Mouse (Mus musculus): ENCODE results near the gene Scai. TPM values are rescaled to one million over a fixed set of nuclear protein-coding genes. Genes with fewer than 3 reads are reported as not detected.

Gene Scai
- polyA plus RNA-seq, 1 experiment, result 9.5 TPM

DNA sequence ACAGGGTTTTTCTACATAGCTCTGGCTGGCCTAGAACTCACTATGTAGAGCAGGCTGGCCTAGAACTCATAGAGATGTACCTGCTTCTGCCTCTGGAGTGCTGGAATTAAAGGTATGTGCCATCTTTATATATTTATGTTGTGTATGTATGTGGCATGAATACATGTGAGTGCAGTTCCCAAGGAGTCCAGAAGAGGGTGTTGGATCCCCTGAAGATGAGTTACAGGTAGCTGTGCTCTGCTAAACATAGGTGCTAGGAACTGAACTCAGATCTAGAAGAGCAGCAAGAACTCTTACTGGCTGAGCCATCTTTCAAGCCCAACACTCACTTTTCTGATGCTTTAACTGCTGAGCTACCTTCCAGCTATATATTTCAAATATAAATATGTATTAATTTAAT lies 92.5 kb downstream of the Scai start:
- H3K4me1 ChIP-seq (ENCODE audit: control insufficient read depth, insufficient read depth, low read length), result no peaks in the 10 kb centered on the region
- TF ChIP-seq POLR2A (IDR thresholded peaks at IDR 0.05; ENCODE audit: borderline replicate concordance, low read depth, low read length), result no peak
- TF ChIP-seq CTCF (IDR thresholded peaks at IDR 0.05; ENCODE audit: low read depth, low read length), result no peak
- no peak overlapping the region for H3K4me3 ChIP-seq (ENCODE audit: insufficient read depth, low read length)
- H3K27ac ChIP-seq (ENCODE audit: insufficient read depth, low read depth, low read length), result no peak overlapping the region

GRCm38 (mm10) chr2:39091966-39092365 lies 98.6 kb downstream of the Scai start:
- no peak overlapping the region for H3K4me3 ChIP-seq (ENCODE audit: insufficient read depth, low read length)
- TF ChIP-seq CTCF (IDR thresholded peaks at IDR 0.05; ENCODE audit: low read depth, low read length), result no peak
- no peak for TF ChIP-seq POLR2A (IDR thresholded peaks at IDR 0.05; ENCODE audit: borderline replicate concordance, low read depth, low read length)
- H3K4me1 ChIP-seq (ENCODE audit: control insufficient read depth, insufficient read depth, low read length), result 0 out of 2 replicates have a peak, but pooled peaks cover 2% of the 10 kb centered on the region
- no peak overlapping the region for H3K27ac ChIP-seq (ENCODE audit: insufficient read depth, low read depth, low read length)

DNA sequence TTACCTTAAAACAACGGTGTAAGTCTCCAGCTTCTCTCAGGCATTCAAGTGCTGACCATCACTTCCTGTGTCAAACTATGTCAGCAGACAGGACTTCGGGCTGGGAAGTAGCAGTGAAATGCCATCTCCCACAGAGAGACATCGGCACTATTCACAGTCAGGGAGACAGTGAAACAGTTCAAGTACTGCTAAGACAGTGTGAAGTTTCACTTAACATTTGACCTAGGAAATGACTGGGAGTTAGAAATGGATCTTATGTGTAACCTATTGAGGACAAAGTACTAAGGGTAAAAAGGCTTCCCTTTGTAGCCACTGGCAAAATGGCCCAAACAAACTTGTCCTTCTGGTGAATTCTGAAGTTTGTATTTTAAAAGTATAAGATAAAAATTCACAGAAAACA lies 107.8 kb downstream of the Scai start:
- no peak overlapping the region for H3K27ac ChIP-seq (ENCODE audit: insufficient read depth, low read depth, low read length)
- no peak for TF ChIP-seq POLR2A (IDR thresholded peaks at IDR 0.05; ENCODE audit: borderline replicate concordance, low read depth, low read length)
- TF ChIP-seq CTCF (IDR thresholded peaks at IDR 0.05; ENCODE audit: low read depth, low read length), result no peak
- H3K4me1 ChIP-seq (ENCODE audit: control insufficient read depth, insufficient read depth, low read length), result no peaks in the 10 kb centered on the region
- no peak overlapping the region for H3K4me3 ChIP-seq (ENCODE audit: insufficient read depth, low read length)

DNA sequence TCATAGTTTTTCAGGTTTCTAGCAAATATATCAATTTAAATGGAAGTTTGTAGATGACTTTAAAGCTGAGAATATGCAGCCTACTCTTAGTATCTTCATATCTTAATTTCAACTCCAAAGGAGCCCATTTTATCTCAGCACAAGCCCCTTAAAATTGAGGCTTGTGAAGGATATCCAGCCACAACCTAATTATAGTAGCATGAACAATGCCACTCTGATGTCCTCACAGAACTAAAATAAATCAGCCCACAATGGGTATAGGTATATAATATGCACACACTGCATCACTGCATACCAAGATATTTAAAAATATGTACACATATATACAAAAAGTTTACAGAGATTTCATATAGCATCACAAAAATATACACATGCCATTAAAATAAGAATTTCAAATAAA lies 119.9 kb downstream of the Scai start:
- no peak overlapping the region for H3K27ac ChIP-seq (ENCODE audit: insufficient read depth, low read depth, low read length)
- no peak for TF ChIP-seq CTCF (IDR thresholded peaks at IDR 0.05; ENCODE audit: low read depth, low read length)
- no peak for TF ChIP-seq POLR2A (IDR thresholded peaks at IDR 0.05; ENCODE audit: borderline replicate concordance, low read depth, low read length)
- H3K4me3 ChIP-seq (ENCODE audit: insufficient read depth, low read length), result no peak overlapping the region
- no peaks in the 10 kb centered on the region for H3K4me1 ChIP-seq (ENCODE audit: control insufficient read depth, insufficient read depth, low read length)

- H3K27ac ChIP-seq (ENCODE audit: insufficient read depth, low read depth, low read length), result no peak overlapping the region
- H3K4me1 ChIP-seq (ENCODE audit: control insufficient read depth, insufficient read depth, low read length), result 0 out of 2 replicates have a peak, but pooled peaks cover 3% of the 10 kb centered on the region
- TF ChIP-seq POLR2A (IDR thresholded peaks at IDR 0.05; ENCODE audit: borderline replicate concordance, low read depth, low read length), result no peak
- no peak for TF ChIP-seq CTCF (IDR thresholded peaks at IDR 0.05; ENCODE audit: low read depth, low read length)
- H3K4me3 ChIP-seq (ENCODE audit: insufficient read depth, low read length), result no peak overlapping the region
Measured at GRCm38 (mm10) chr2:39069096-39069495, 121.4 kb downstream of the Scai start.

DNA sequence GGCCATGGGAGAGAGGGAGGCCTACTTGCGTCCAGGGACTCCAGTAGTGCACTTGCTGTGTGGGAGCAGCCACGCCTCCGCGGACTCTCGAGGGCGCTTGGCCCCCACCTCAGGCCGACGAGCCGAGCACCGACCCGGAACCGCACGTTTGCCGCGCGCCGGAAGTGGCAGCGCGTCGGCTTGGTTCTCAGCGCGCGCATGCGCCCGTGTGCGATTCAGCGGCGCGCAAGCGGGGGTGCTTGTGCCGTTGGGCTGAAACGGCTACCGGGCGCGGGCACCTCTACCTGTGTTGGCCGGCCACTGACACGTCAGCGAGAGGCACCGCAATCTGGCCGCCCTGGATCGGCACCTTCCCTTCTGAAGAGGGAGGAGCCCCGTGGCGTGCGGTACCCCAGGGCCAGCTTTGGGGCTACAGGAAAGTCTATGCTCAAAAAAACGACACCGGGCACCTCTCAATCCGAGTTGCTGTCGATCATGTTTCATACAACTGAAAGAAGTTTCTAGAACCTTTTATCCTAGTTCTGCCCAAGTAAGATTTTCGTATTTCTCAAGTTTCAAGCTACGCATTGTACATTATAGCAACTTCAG lies 125.0 kb downstream of the Scai start, which contains the start of gene Golga1:
Gene Golga1, minus strand, starts transcription at position 142 of the 588 bp plus-strand sequence.
- Histone ChIP-seq H3K4me1 (ENCODE audit: control insufficient read depth, insufficient read depth, low read length) (0 out of 2 replicates have a peak, but pooled peaks cover 4% of the 10 kb centered on the region), H3K27ac (ENCODE audit: insufficient read depth, low read depth, low read length) (peak within 1 kb of the TSS; percentile 53), H3K4me3 (ENCODE audit: insufficient read depth, low read length) (peak within 1 kb of the TSS; percentile 93)
- TF ChIP-seq CTCF (IDR thresholded peaks at IDR 0.05; ENCODE audit: low read depth, low read length), result no peak
- peak; percentile 48; the same call in 1 of the 2 replicates for TF ChIP-seq POLR2A (IDR thresholded peaks at IDR 0.05; ENCODE audit: borderline replicate concordance, low read depth, low read length)

GRCm38 (mm10) chr2:39064687-39065399 lies 125.7 kb downstream of the Scai start:
- H3K27ac ChIP-seq (ENCODE audit: insufficient read depth, low read depth, low read length), result peak overlapping the region; percentile 39; the same call in 1 of the 2 replicates
- TF ChIP-seq CTCF (IDR thresholded peaks at IDR 0.05; ENCODE audit: low read depth, low read length) (no peak), POLR2A (IDR thresholded peaks at IDR 0.05; ENCODE audit: borderline replicate concordance, low read depth, low read length) (no peak)
- H3K4me1 ChIP-seq (ENCODE audit: control insufficient read depth, insufficient read depth, low read length), result 0 out of 2 replicates have a peak, but pooled peaks cover 4% of the 10 kb centered on the region
- peak overlapping the region; percentile 93 for H3K4me3 ChIP-seq (ENCODE audit: insufficient read depth, low read length)

GRCm38 (mm10) chr2:39048515-39048914 lies 142.0 kb downstream of the Scai start:
- Histone ChIP-seq H3K4me3 (ENCODE audit: insufficient read depth, low read length) (no peak overlapping the region), H3K27ac (ENCODE audit: insufficient read depth, low read depth, low read length) (no peak overlapping the region), H3K4me1 (ENCODE audit: control insufficient read depth, insufficient read depth, low read length) (no peaks in the 10 kb centered on the region)
- no peak for TF ChIP-seq POLR2A (IDR thresholded peaks at IDR 0.05; ENCODE audit: borderline replicate concordance, low read depth, low read length)

DNA sequence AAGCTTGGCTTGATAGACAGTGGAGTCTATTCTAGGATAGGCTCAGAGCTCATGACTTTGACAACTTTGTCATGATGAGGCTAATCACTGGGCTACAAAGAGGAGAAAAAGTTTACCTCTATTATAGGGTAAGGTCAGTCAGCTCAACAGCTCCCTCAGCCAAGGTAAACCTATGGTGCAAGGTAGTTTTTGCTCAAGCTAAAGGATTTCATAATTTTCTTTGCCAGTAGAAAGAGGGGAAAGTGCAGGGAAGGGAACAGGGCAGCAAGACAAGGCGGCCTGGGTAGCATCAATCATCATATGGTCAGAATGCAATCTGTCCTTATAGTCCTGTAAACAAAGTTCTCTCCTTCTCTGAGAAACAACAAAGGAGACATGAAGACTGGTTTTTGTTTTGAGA lies 150.3 kb downstream of the Scai start:
- no peak for TF ChIP-seq POLR2A (IDR thresholded peaks at IDR 0.05; ENCODE audit: borderline replicate concordance, low read depth, low read length)
- no peak for TF ChIP-seq CTCF (IDR thresholded peaks at IDR 0.05; ENCODE audit: low read depth, low read length)
- Histone ChIP-seq H3K27ac (ENCODE audit: insufficient read depth, low read depth, low read length) (no peak overlapping the region), H3K4me3 (ENCODE audit: insufficient read depth, low read length) (no peak overlapping the region), H3K4me1 (ENCODE audit: control insufficient read depth, insufficient read depth, low read length) (no peaks in the 10 kb centered on the region)

- TF ChIP-seq CTCF (IDR thresholded peaks at IDR 0.05; ENCODE audit: low read depth, low read length) (no peak), POLR2A (IDR thresholded peaks at IDR 0.05; ENCODE audit: borderline replicate concordance, low read depth, low read length) (no peak)
- Histone ChIP-seq H3K4me3 (ENCODE audit: insufficient read depth, low read length) (no peak overlapping the region), H3K4me1 (ENCODE audit: control insufficient read depth, insufficient read depth, low read length) (no peaks in the 10 kb centered on the region), H3K27ac (ENCODE audit: insufficient read depth, low read depth, low read length) (no peak overlapping the region)
Measured at GRCm38 (mm10) chr2:39031611-39032010, 158.9 kb downstream of the Scai start.
